Mouse (Mus musculus): ENCODE results near the gene Klhl25. TPM values are rescaled to one million over a fixed set of nuclear protein-coding genes. Genes with fewer than 3 reads are reported as not detected.
"Not testable (repeated sequence)": the region's sequence is repeated elsewhere in the genome, so short reads cannot be mapped to it uniquely, and the experiment has no call there.

Klhl25 gene
- 10 to 100 TPM; 15.7 to 18.4 TPM for total RNA-seq (2021)
- long read RNA-seq, experiment 1, transcript Klhl25-202 (3 exons, 3,403 nt) = major isoform, 7 of 18 reads
- long read RNA-seq, experiment 1, partial matches to known transcripts = 3 of 18 reads
- long read RNA-seq, experiment 1, other reads (novel, unspliced or antisense) = 5 of 18 reads
- long read RNA-seq, experiment 2, transcript Klhl25-201 (3 exons, 3,385 nt) = minor isoform, 8 of 56 reads
- long read RNA-seq, experiment 2, transcript Klhl25-202 (3 exons, 3,403 nt) = major isoform, 26 of 56 reads
- long read RNA-seq, experiment 2, partial matches to known transcripts = 13 of 56 reads
- long read RNA-seq, experiment 2, other reads (novel, unspliced or antisense) = 8 of 56 reads

GRCm38 (mm10) chr7:75848115-75848775 lies at the start of gene Klhl25:
Gene Klhl25, plus strand, starts transcription at chr7:75848310.
- peak; percentile 96 to 97 for DNase-seq (ENCODE audit: low spot score in 2 of 2)

GRCm38 (mm10) chr7:75800530-75800929 lies 47.6 kb upstream of the Klhl25 start:
- no peak for DNase-seq (ENCODE audit: low spot score in 2 of 2)

- DNase-seq (ENCODE audit: low spot score in 2 of 2) = no peak
These were observed 47.1 kb upstream of the Klhl25 start for GRCm38 (mm10) chr7:75801022-75801421.

- no peak for DNase-seq (ENCODE audit: low spot score in 2 of 2)
These were observed 46.3 kb upstream of the Klhl25 start for GRCm38 (mm10) chr7:75801621-75802358.

GRCm38 (mm10) chr7:75802887-75803286 lies 45.2 kb upstream of the Klhl25 start:
- no peak for DNase-seq (ENCODE audit: low spot score in 2 of 2)

- no peak for DNase-seq (ENCODE audit: low spot score in 2 of 2)
These were observed 41.9 kb upstream of the Klhl25 start for GRCm38 (mm10) chr7:75806161-75806560.

GRCm38 (mm10) chr7:75806711-75807110 lies 41.4 kb upstream of the Klhl25 start:
- DNase-seq (ENCODE audit: low spot score in 2 of 2) = no peak

GRCm38 (mm10) chr7:75807460-75808304 lies 40.4 kb upstream of the Klhl25 start:
- DNase-seq (ENCODE audit: low spot score in 2 of 2) = no peak

- no peak for DNase-seq (ENCODE audit: low spot score in 2 of 2)
These were observed 27.4 kb upstream of the Klhl25 start for GRCm38 (mm10) chr7:75820687-75821086.

GRCm38 (mm10) chr7:75822087-75822668 lies 25.9 kb upstream of the Klhl25 start:
- DNase-seq (ENCODE audit: low spot score in 2 of 2) = no peak

GRCm38 (mm10) chr7:75823071-75823470 lies 25.0 kb upstream of the Klhl25 start:
- DNase-seq (ENCODE audit: low spot score in 2 of 2) = no peak

GRCm38 (mm10) chr7:75826360-75827103 lies 21.6 kb upstream of the Klhl25 start:
- DNase-seq (ENCODE audit: low spot score in 2 of 2) = no peak

GRCm38 (mm10) chr7:75827357-75827756 lies 20.8 kb upstream of the Klhl25 start:
- no peak for DNase-seq (ENCODE audit: low spot score in 2 of 2)

GRCm38 (mm10) chr7:75827850-75828249 lies 20.3 kb upstream of the Klhl25 start:
- DNase-seq (ENCODE audit: low spot score in 2 of 2) = peak in 1 of 2 experiments; percentile 32

GRCm38 (mm10) chr7:75828536-75828935 lies 19.6 kb upstream of the Klhl25 start:
- no peak for DNase-seq (ENCODE audit: low spot score in 2 of 2)

GRCm38 (mm10) chr7:75830251-75831060 lies 17.7 kb upstream of the Klhl25 start:
- DNase-seq (ENCODE audit: low spot score in 2 of 2) = no peak

- DNase-seq (ENCODE audit: low spot score in 2 of 2) = not testable (repeated sequence)
These were observed 14.2 kb upstream of the Klhl25 start for GRCm38 (mm10) chr7:75833960-75834359.

- DNase-seq (ENCODE audit: low spot score in 2 of 2) = not testable (repeated sequence)
These were observed 13.0 kb upstream of the Klhl25 start for GRCm38 (mm10) chr7:75834932-75835631.

Measured in adrenal gland, postnatal 4 days (tissue).